Mouse (Mus musculus): Measurements from ENCODE around the gene Fmn2. TPM values are rescaled to one million over a fixed set of nuclear protein-coding genes. Genes with fewer than 3 reads are reported as not detected.

Fmn2 gene
- not detected in 2 replicates for polyA plus RNA-seq (2012; ENCODE audit: insufficient read depth, insufficient read length, missing spikeins)

GRCm38 (mm10) chr1:174501661-174502030 is at the start of gene Fmn2:
Gene Fmn2 (plus strand): TSS chr1:174501825.
- no peak within 1 kb of the TSS for H3K4me3 ChIP-seq (ENCODE audit: insufficient read depth, low read depth, low read length)
- no peaks in the 10 kb centered on the region for H3K4me1 ChIP-seq (ENCODE audit: control insufficient read depth, insufficient read depth, insufficient read length, low read length)
- no peak within 1 kb of the TSS for H3K27ac ChIP-seq (replicated peaks; ENCODE audit: low read depth, low read length)

DNA sequence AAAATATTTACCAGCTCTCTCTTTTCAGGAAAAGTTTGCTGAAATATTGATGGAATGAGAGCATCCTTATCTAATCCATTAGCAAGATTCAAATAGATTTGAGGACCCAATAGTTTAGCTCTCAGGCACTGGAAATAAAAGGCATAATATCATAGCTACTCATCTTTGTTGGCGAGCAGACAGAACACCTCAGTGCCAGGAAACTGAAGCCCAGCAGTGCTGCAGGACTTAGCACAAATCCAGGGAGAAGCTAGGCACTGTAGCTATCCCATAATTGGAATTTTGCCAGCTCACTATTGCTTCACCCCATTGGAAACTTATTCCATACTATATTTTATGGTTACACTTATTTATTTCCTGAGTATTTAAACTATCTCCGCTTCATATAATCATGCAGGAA is 46.5 kb upstream of the Fmn2 start:
- H3K4me1 ChIP-seq (ENCODE audit: control insufficient read depth, insufficient read depth, insufficient read length, low read length) = no peaks in the 10 kb centered on the region
- H3K4me3 ChIP-seq (ENCODE audit: insufficient read depth, low read depth, low read length) = no peak overlapping the region
- H3K27ac ChIP-seq (replicated peaks; ENCODE audit: low read depth, low read length) = no peak overlapping the region

DNA sequence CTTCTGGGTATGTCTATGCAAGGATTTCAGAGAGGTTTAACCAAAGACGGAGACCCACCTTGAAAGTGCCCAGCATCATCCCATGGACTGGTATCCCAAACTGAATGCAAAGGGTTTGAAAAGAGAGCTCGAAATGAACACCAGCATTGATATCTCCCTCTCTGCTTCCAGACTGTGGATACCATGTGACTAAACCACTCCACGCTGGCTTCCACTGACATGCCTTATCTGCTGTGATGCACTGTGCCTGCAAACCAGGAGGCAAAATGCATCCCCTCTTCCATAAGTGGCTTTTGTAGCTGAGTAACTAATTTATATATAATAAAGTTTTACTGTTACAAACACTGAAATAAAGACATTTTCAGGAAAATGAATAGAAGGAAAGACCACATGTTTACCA is 36.2 kb upstream of the Fmn2 start:
- no peak overlapping the region for H3K27ac ChIP-seq (replicated peaks; ENCODE audit: low read depth, low read length)
- no peaks in the 10 kb centered on the region for H3K4me1 ChIP-seq (ENCODE audit: control insufficient read depth, insufficient read depth, insufficient read length, low read length)
- no peak overlapping the region for H3K4me3 ChIP-seq (ENCODE audit: insufficient read depth, low read depth, low read length)

DNA sequence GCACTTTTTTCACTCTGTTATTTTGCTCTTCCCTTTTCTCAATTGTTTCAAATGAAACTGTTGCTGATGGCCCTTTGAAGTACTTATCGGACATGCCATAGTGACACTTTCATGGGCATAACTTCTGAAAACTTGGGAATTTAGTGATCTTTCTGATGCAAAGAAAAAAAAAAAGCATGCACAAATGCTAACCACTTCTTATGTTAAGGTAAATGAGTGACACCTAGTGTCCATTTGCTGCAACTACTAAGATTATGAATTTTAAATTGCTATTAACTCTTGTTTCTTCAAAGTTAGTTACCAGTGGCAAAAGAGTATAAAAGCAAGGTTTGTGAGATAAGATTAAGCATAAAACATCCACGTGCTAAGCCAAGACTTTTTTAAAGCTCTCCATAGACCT is 35.4 kb upstream of the Fmn2 start:
- Histone ChIP-seq H3K4me1 (ENCODE audit: control insufficient read depth, insufficient read depth, insufficient read length, low read length) (no peaks in the 10 kb centered on the region), H3K27ac (replicated peaks; ENCODE audit: low read depth, low read length) (no peak overlapping the region), H3K4me3 (ENCODE audit: insufficient read depth, low read depth, low read length) (no peak overlapping the region)

DNA sequence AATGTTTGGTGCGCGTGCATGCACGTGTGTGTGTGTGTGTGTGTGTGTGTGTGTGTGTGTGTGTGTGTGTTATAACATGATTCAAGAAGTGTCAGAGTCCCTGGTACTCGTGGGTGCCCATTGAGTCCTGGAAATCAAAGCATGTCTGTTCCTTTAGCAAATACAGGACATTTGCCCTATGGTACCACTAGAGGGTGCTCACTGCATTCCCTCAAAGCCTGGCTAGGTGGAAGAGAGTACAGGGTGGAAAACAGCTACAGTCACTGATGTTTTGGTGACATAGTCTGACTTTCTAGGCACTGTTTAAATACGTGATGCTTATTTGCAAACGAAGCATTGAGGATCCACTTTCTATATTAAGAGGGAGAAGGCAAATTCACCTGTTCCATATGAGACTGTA is 31.9 kb upstream of the Fmn2 start:
- H3K27ac ChIP-seq (replicated peaks; ENCODE audit: low read depth, low read length) = no peak overlapping the region
- H3K4me1 ChIP-seq (ENCODE audit: control insufficient read depth, insufficient read depth, insufficient read length, low read length) = no peaks in the 10 kb centered on the region
- no peak overlapping the region for H3K4me3 ChIP-seq (ENCODE audit: insufficient read depth, low read depth, low read length)

DNA sequence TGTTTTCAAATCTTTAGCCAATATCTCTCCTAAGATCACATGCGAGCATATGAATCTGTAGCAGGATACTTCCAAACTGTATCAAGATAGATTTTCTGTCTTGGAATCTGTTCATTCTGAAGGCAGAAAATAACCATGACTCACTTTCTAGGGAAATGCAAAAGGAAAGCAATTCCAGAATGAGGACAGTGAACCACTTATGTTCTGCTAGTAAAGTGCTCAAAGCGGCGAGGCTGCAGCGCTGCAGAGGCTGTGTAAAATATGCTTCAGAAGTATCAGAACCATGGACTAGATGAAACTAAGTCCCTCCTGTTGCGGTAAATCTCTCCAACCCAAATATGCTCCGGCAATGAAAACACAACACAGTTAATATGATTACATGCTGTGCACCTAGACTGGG is 19.1 kb upstream of the Fmn2 start:
- Histone ChIP-seq H3K4me3 (ENCODE audit: insufficient read depth, low read depth, low read length) (no peak overlapping the region), H3K27ac (replicated peaks; ENCODE audit: low read depth, low read length) (no peak overlapping the region), H3K4me1 (ENCODE audit: control insufficient read depth, insufficient read depth, insufficient read length, low read length) (no peaks in the 10 kb centered on the region)

DNA sequence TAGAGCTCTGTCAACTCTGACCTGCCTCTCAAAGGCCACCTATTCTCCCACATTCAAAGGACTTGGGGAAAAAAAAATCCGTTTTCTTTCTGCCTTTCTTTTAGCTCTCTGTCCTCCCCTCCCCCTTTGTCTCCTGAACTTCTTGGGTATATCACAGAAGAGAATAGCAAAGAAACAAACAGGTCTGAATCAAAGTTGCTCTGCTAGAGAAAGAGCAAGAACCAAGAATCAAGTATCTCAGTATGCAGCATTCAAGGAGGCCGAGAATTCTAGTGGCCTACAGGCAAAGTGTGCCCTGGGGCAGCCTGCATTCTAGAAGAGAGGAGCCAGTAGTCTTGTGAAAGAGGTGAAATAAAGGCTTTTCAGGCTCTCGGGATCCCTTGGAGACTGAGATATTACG is 1.6 kb upstream of the Fmn2 start:
- Histone ChIP-seq H3K4me3 (ENCODE audit: insufficient read depth, low read depth, low read length) (no peak overlapping the region), H3K27ac (replicated peaks; ENCODE audit: low read depth, low read length) (no peak overlapping the region), H3K4me1 (ENCODE audit: control insufficient read depth, insufficient read depth, insufficient read length, low read length) (no peaks in the 10 kb centered on the region)

DNA sequence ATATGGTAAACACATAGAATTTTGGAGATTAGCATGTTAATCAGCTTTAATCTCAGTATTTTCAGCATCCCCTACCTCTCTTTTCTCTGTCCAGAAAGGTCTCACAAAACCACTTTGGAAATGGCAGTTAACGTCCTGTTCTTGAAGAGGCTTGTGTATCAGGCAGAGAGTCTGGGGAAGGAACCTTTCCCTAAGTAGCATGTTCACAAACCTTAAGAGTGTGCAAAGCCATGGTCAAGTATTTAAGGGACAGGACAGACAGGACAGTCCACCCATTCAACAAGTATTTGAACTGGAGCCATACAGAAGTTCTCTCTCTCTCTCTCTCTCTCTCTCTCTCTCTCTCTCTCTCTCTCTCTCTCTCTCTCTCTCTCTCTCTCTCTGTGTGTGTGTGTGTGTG is 614 bp upstream of the Fmn2 start:
- Histone ChIP-seq H3K4me3 (ENCODE audit: insufficient read depth, low read depth, low read length) (no peak overlapping the region), H3K27ac (replicated peaks; ENCODE audit: low read depth, low read length) (no peak overlapping the region), H3K4me1 (ENCODE audit: control insufficient read depth, insufficient read depth, insufficient read length, low read length) (no peaks in the 10 kb centered on the region)

DNA sequence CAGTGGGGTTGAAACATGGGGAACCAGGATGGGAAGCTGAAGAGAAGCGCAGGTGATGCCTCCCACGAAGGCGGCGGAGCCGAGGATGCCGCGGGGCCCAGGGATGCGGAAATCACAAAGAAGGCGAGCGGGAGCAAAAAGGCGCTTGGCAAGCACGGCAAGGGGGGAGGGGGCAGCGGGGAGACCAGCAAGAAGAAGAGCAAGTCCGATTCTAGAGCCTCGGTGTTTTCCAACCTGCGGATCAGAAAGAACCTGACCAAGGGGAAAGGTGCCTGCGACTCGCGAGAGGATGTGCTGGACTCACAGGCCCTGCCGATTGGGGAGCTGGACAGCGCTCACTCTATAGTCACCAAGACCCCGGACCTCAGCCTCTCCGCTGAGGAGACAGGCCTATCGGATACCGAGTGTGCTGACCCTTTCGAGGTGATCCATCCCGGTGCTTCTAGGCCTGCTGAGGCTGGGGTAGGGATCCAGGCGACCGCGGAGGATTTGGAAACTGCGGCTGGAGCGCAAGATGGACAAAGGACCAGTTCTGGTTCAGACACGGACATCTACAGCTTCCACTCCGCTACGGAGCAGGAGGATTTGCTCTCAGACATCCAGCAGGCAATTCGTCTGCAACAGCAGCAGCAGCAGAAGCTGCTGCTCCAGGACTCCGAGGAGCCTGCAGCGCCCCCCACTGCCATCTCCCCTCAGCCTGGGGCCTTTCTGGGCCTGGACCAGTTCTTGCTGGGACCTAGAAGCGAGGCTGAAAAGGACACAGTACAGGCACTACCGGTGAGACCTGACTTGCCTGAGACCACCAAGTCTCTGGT is 613 bp downstream of the Fmn2 start:
- H3K4me3 ChIP-seq (ENCODE audit: insufficient read depth, low read depth, low read length) = no peak overlapping the region
- no peak overlapping the region for H3K27ac ChIP-seq (replicated peaks; ENCODE audit: low read depth, low read length)
- H3K4me1 ChIP-seq (ENCODE audit: control insufficient read depth, insufficient read depth, insufficient read length, low read length) = no peaks in the 10 kb centered on the region

GRCm38 (mm10) chr1:174502846-174503745 is 1.5 kb downstream of the Fmn2 start:
- Histone ChIP-seq H3K4me3 (ENCODE audit: insufficient read depth, low read depth, low read length) (no peak overlapping the region), H3K27ac (replicated peaks; ENCODE audit: low read depth, low read length) (no peak overlapping the region), H3K4me1 (ENCODE audit: control insufficient read depth, insufficient read depth, insufficient read length, low read length) (no peaks in the 10 kb centered on the region)

DNA sequence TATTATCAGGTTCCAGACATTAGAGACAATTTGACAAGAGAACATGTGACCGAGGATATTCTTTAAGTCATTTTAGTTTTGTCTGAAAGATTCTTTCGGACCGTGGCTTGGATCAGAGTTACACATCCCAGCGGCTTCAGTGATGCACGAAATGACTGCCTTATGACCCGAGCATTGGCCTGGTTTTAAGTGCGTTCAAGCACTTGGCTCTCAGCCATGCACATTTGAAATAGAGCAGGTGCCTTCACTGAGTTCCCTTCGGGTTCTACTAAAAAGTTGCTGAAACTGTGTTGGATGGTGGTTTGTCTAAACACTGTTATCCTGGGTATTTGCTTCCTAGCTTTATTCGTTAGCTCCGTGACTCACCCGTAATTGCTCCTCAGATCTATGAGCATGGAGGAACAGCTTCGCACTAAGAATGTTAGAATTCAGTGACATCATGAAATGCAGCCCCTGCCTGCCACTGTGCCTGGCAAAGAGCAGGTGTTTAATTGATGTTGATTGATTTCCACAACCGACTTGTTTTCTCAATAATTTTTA is 7.0 kb downstream of the Fmn2 start:
- no peak overlapping the region for H3K4me3 ChIP-seq (ENCODE audit: insufficient read depth, low read depth, low read length)
- H3K27ac ChIP-seq (replicated peaks; ENCODE audit: low read depth, low read length) = no peak overlapping the region
- no peaks in the 10 kb centered on the region for H3K4me1 ChIP-seq (ENCODE audit: control insufficient read depth, insufficient read depth, insufficient read length, low read length)

GRCm38 (mm10) chr1:174513419-174513818 is 11.8 kb downstream of the Fmn2 start:
- H3K4me1 ChIP-seq (ENCODE audit: control insufficient read depth, insufficient read depth, insufficient read length, low read length) = no peaks in the 10 kb centered on the region
- no peak overlapping the region for H3K4me3 ChIP-seq (ENCODE audit: insufficient read depth, low read depth, low read length)
- H3K27ac ChIP-seq (replicated peaks; ENCODE audit: low read depth, low read length) = no peak overlapping the region

- Histone ChIP-seq H3K4me1 (ENCODE audit: control insufficient read depth, insufficient read depth, insufficient read length, low read length) (no peaks in the 10 kb centered on the region), H3K4me3 (ENCODE audit: insufficient read depth, low read depth, low read length) (no peak overlapping the region), H3K27ac (replicated peaks; ENCODE audit: low read depth, low read length) (no peak overlapping the region)
These were observed 20.5 kb downstream of the Fmn2 start for GRCm38 (mm10) chr1:174521976-174522770.

GRCm38 (mm10) chr1:174522809-174523511 is 21.3 kb downstream of the Fmn2 start:
- Histone ChIP-seq H3K4me1 (ENCODE audit: control insufficient read depth, insufficient read depth, insufficient read length, low read length) (no peaks in the 10 kb centered on the region), H3K4me3 (ENCODE audit: insufficient read depth, low read depth, low read length) (no peak overlapping the region), H3K27ac (replicated peaks; ENCODE audit: low read depth, low read length) (no peak overlapping the region)
